Mouse (Mus musculus): Measurements from ENCODE around the gene Zfp683. TPM values are rescaled to one million over a fixed set of nuclear protein-coding genes. Genes with fewer than 3 reads are reported as not detected.

Gene Zfp683
- polyA plus RNA-seq (2015; fragmentation: Nextera tagmentation; extraction: Ambion mirVana), result not detected in 2 replicates

GRCm38 (mm10) chr4:134053538-134053937 is at the start of gene Zfp683:
Gene Zfp683, plus strand, starts transcription at chr4:134053838.
- no peak for ATAC-seq (ENCODE audit: low FRiP score, low read depth)
- Histone ChIP-seq H3K27me3 (peaks cover 4% of the 10 kb centered on the region; the same call in 1 of the 2 replicates), H3K4me3 (no peak within 1 kb of the TSS), H3K27ac (no peak within 1 kb of the TSS), H3K9ac (no peak within 1 kb of the TSS), H3K4me2 (replicated peaks) (no peak within 1 kb of the TSS), H3K36me3 (no peaks in the 10 kb centered on the region), H3K4me1 (peaks cover 6% of the 10 kb centered on the region), H3K9me3 (0 out of 2 replicates have a peak, but pooled peaks cover 6% of the 10 kb centered on the region)
- WGBS, result 86% methylated on average over 3 of the region's 3 CpGs

GRCm38 (mm10) chr4:134005581-134006358 is 47.9 kb upstream of the Zfp683 start:
- no peak overlapping the region for H3K4me3 ChIP-seq
- H3K4me2 ChIP-seq (replicated peaks), result no peak overlapping the region
- no peaks in the 10 kb centered on the region for H3K9me3 ChIP-seq
- WGBS, result 85% methylated on average over 12 of the region's 12 CpGs
- H3K9ac ChIP-seq, result no peak overlapping the region
- H3K27me3 ChIP-seq, result no peaks in the 10 kb centered on the region
- no peaks in the 10 kb centered on the region for H3K36me3 ChIP-seq
- no peak for ATAC-seq (ENCODE audit: low FRiP score, low read depth)
- no peaks in the 10 kb centered on the region for H3K4me1 ChIP-seq
- no peak overlapping the region for H3K27ac ChIP-seq

GRCm38 (mm10) chr4:134006845-134007244 is 46.8 kb upstream of the Zfp683 start:
- WGBS, result 88% methylated on average over 3 of the region's 3 CpGs
- H3K9ac ChIP-seq, result no peak overlapping the region

GRCm38 (mm10) chr4:134009709-134010108 is 43.9 kb upstream of the Zfp683 start:
- Histone ChIP-seq H3K36me3 (no peaks in the 10 kb centered on the region), H3K4me3 (no peak overlapping the region), H3K9me3 (no peaks in the 10 kb centered on the region), H3K27ac (no peak overlapping the region), H3K9ac (no peak overlapping the region), H3K27me3 (no peaks in the 10 kb centered on the region), H3K4me1 (peaks cover 11% of the 10 kb centered on the region; the same call in 1 of the 2 replicates), H3K4me2 (replicated peaks) (no peak overlapping the region)
- no peak for ATAC-seq (ENCODE audit: low FRiP score, low read depth)
- WGBS, result 78% methylated on average over 6 of the region's 6 CpGs

More at GRCm38 (mm10) chr4:134006845-134007244, 46.8 kb upstream of the Zfp683 start:
- Histone ChIP-seq H3K4me1 (peaks cover 7% of the 10 kb centered on the region; the same call in 1 of the 2 replicates), H3K9me3 (no peaks in the 10 kb centered on the region), H3K36me3 (no peaks in the 10 kb centered on the region), H3K27me3 (no peaks in the 10 kb centered on the region), H3K27ac (no peak overlapping the region), H3K4me2 (replicated peaks) (no peak overlapping the region), H3K4me3 (no peak overlapping the region)
- no peak for ATAC-seq (ENCODE audit: low FRiP score, low read depth)

- Histone ChIP-seq H3K4me1 (peaks cover 17% of the 10 kb centered on the region), H3K9ac (no peak overlapping the region), H3K27me3 (peaks cover 13% of the 10 kb centered on the region), H3K36me3 (no peaks in the 10 kb centered on the region), H3K4me2 (replicated peaks) (peak overlapping the region; percentile 11), H3K9me3 (no peaks in the 10 kb centered on the region), H3K4me3 (no peak overlapping the region), H3K27ac (no peak overlapping the region)
- 24% methylated on average over 16 of the region's 16 CpGs for whole genome bisulfite sequencing
- ATAC-seq (ENCODE audit: low FRiP score, low read depth), result no peak
Measured at GRCm38 (mm10) chr4:134011450-134012414, 41.9 kb upstream of the Zfp683 start.

GRCm38 (mm10) chr4:134012858-134013528 is 40.6 kb upstream of the Zfp683 start:
- ATAC-seq (ENCODE audit: low FRiP score, low read depth), result no peak
- no peaks in the 10 kb centered on the region for H3K9me3 ChIP-seq
- H3K4me1 ChIP-seq, result peaks cover 30% of the 10 kb centered on the region
- no peaks in the 10 kb centered on the region for H3K36me3 ChIP-seq
- WGBS, result 45% methylated on average over 12 of the region's 12 CpGs
- no peak overlapping the region for H3K9ac ChIP-seq
- H3K27ac ChIP-seq, result no peak overlapping the region
- peaks cover 26% of the 10 kb centered on the region for H3K27me3 ChIP-seq
- H3K4me3 ChIP-seq, result no peak overlapping the region
- H3K4me2 ChIP-seq (replicated peaks), result no peak overlapping the region

GRCm38 (mm10) chr4:134016208-134016607 is 37.4 kb upstream of the Zfp683 start:
- H3K36me3 ChIP-seq, result no peaks in the 10 kb centered on the region
- ATAC-seq (ENCODE audit: low FRiP score, low read depth), result no peak
- peaks cover 51% of the 10 kb centered on the region for H3K27me3 ChIP-seq
- no peak overlapping the region for H3K27ac ChIP-seq
- WGBS, result 2% methylated on average over 7 of the region's 7 CpGs
- H3K4me2 ChIP-seq (replicated peaks), result no peak overlapping the region
- no peaks in the 10 kb centered on the region for H3K9me3 ChIP-seq
- no peak overlapping the region for H3K4me3 ChIP-seq
- H3K9ac ChIP-seq, result no peak overlapping the region
- H3K4me1 ChIP-seq, result peaks cover 37% of the 10 kb centered on the region

GRCm38 (mm10) chr4:134016767-134017166 is 36.9 kb upstream of the Zfp683 start:
- Histone ChIP-seq H3K9me3 (no peaks in the 10 kb centered on the region), H3K36me3 (no peaks in the 10 kb centered on the region), H3K9ac (no peak overlapping the region), H3K4me3 (no peak overlapping the region), H3K27ac (no peak overlapping the region), H3K4me1 (peaks cover 33% of the 10 kb centered on the region), H3K27me3 (peaks cover 51% of the 10 kb centered on the region), H3K4me2 (replicated peaks) (no peak overlapping the region)
- ATAC-seq (ENCODE audit: low FRiP score, low read depth), result no peak
- WGBS, result 1% methylated on average over 8 of the region's 8 CpGs

GRCm38 (mm10) chr4:134017201-134017865 is 36.3 kb upstream of the Zfp683 start:
- no peak overlapping the region for H3K27ac ChIP-seq
- WGBS, result 1% methylated on average over 21 of the region's 21 CpGs
- no peak for ATAC-seq (ENCODE audit: low FRiP score, low read depth)
- no peaks in the 10 kb centered on the region for H3K36me3 ChIP-seq
- H3K27me3 ChIP-seq, result peaks cover 51% of the 10 kb centered on the region
- peak overlapping the region; percentile 29 for H3K4me3 ChIP-seq
- H3K4me1 ChIP-seq, result peaks cover 28% of the 10 kb centered on the region
- H3K4me2 ChIP-seq (replicated peaks), result peak overlapping the region; percentile 60
- no peak overlapping the region for H3K9ac ChIP-seq
- no peaks in the 10 kb centered on the region for H3K9me3 ChIP-seq

GRCm38 (mm10) chr4:134018038-134018778 is 35.4 kb upstream of the Zfp683 start:
- H3K4me3 ChIP-seq, result peak overlapping the region; percentile 29
- H3K27ac ChIP-seq, result no peak overlapping the region
- H3K9ac ChIP-seq, result no peak overlapping the region
- H3K27me3 ChIP-seq, result peaks cover 51% of the 10 kb centered on the region
- H3K36me3 ChIP-seq, result no peaks in the 10 kb centered on the region
- H3K4me1 ChIP-seq, result peaks cover 28% of the 10 kb centered on the region
- no peak for ATAC-seq (ENCODE audit: low FRiP score, low read depth)
- H3K9me3 ChIP-seq, result no peaks in the 10 kb centered on the region
- WGBS, result under 1% methylated on average over 46 of the region's 46 CpGs
- peak overlapping the region; percentile 60 for H3K4me2 ChIP-seq (replicated peaks)

- Histone ChIP-seq H3K4me2 (replicated peaks) (peak within 1 kb of the TSS; percentile 60), H3K27me3 (peaks cover 51% of the 10 kb centered on the region), H3K9ac (no peak within 1 kb of the TSS), H3K27ac (no peak within 1 kb of the TSS), H3K4me3 (peak within 1 kb of the TSS; percentile 29), H3K9me3 (no peaks in the 10 kb centered on the region), H3K4me1 (peaks cover 28% of the 10 kb centered on the region), H3K36me3 (no peaks in the 10 kb centered on the region)
- WGBS, result 0% methylated on average over 7 of the region's 9 CpGs
- ATAC-seq (ENCODE audit: low FRiP score, low read depth), result no peak
Measured at GRCm38 (mm10) chr4:134018779-134019145, 34.9 kb upstream of the Zfp683 start, which contains the start of gene Lin28a. Gene Lin28a, minus strand, starts transcription at chr4:134018841.
